Mouse (Mus musculus) cerebellum, adult 2 months (tissue): ENCODE results near the gene Kif16b.

Experiments used
- CTCF ChIP-seq: fragments of 200-500 bp; IDR thresholded peaks from 2 replicates; pipeline ENCODE4 v1.5.1; 2011; ENCODE audit warnings: low read depth, mild to moderate bottlenecking, control low read depth, low read length, moderate library complexity, borderline replicate concordance; ENCODE audit not compliant: insufficient read depth
- POLR2A ChIP-seq: fragments of 200-500 bp; IDR thresholded peaks from 2 replicates; pipeline ENCODE4 v1.6.1; 2011; ENCODE audit warnings: low read length, control low read depth, borderline replicate concordance; ENCODE audit not compliant: insufficient read depth

GRCm38 (mm10) chr2:142635606-142636304, 265.6 kb downstream of the Kif16b start:
- TF ChIP-seq CTCF (no peak), POLR2A (no peak)
